Mouse (Mus musculus): ENCODE measurements around the gene Vmn2r73. TPM values are rescaled to one million over a fixed set of nuclear protein-coding genes. Genes with fewer than 3 reads are reported as not detected.

Vmn2r73 gene
- not detected in 2 replicates for polyA plus RNA-seq (2012; rRNA removed)

GRCm38 (mm10) chr7:85876166-85876565, at the start of gene Vmn2r73:
Gene Vmn2r73 (minus strand): TSS chr7:85876266.

Other genes starting within 250 kb of the Vmn2r73 start
- not detected in 2 replicates for gene Vmn2r72, start 121.2 kb downstream of the Vmn2r73 start, polyA plus RNA-seq (2012; rRNA removed)
- gene Vmn2r74, start 85.4 kb upstream of the Vmn2r73 start, polyA plus RNA-seq (2012; rRNA removed), result not detected in 2 replicates

All from central nervous system, embryonic 14 days (tissue).